Mouse (Mus musculus) thymus, adult 2 months (tissue): Measurements from ENCODE around the gene Sertad4.

Experiments used
- CTCF ChIP-seq: fragments of 200-500 bp; IDR thresholded peaks from 2 replicates; pipeline ENCODE4 v1.5.1; 2012; ENCODE audit warnings: mild to moderate bottlenecking, control low read depth, low read length, moderate library complexity, borderline replicate concordance; ENCODE audit not compliant: control insufficient read depth, poor library complexity, insufficient read depth; ENCODE audit errors: extremely low read depth
- POLR2A ChIP-seq: fragments of 200-500 bp; IDR thresholded peaks from 2 replicates; pipeline ENCODE4 v1.6.1; 2012; ENCODE audit warnings: mild to moderate bottlenecking, low read length, control low read depth, moderate library complexity; ENCODE audit not compliant: control insufficient read depth, poor library complexity, insufficient read depth; ENCODE audit errors: extremely low read depth

- TF ChIP-seq POLR2A, result no peak
- no peak for TF ChIP-seq CTCF
These were observed 14.9 kb downstream of the Sertad4 start for GRCm38 (mm10) chr1:192840655-192841054.
